Mouse (Mus musculus) midbrain, embryonic 14.5 days (tissue): Measurements from ENCODE around the gene Psmb5. TPM values are rescaled to one million over a fixed set of nuclear protein-coding genes. Genes with fewer than 3 reads are reported as not detected.

ENCODE experiments used
- ATAC-seq: fragments of 200-750 bp; cut with Nextera tagmentation; 2 replicates; pipeline ENCODE4 v1.8.0; 2017; ENCODE audit warnings: moderate number of reproducible peaks, moderate library complexity; ENCODE audit not compliant: low FRiP score, low TSS enrichment
- DNase-seq: peaks from one replicate; pipeline ENCODE4 v3.0.0-alpha.2; 2015
- H3K27ac ChIP-seq: fragments of 300-500 bp; sonication (generic); replicated peaks from 2 replicates; pipeline ENCODE4 v1.5.1; 2014; ENCODE audit warnings: mild to moderate bottlenecking, low read depth, low read length, moderate library complexity
- H3K27me3 ChIP-seq: fragments of 300-500 bp; sonication (generic); 2 replicates; pipeline ENCODE4 v1.6.1; 2014; ENCODE audit warnings: low read length, control low read depth, mixed read lengths; ENCODE audit not compliant: control insufficient read depth, insufficient read depth
- H3K36me3 ChIP-seq: fragments of 300-500 bp; sonication (generic); 2 replicates; pipeline ENCODE4 v1.6.1; 2014; ENCODE audit warnings: low read length, control low read depth; ENCODE audit not compliant: control insufficient read depth, insufficient read depth
- H3K4me1 ChIP-seq: fragments of 300-500 bp; sonication (generic); 2 replicates; pipeline ENCODE4 v1.6.1; 2014; ENCODE audit warnings: mild to moderate bottlenecking, antibody characterized with exemption, low read length, control low read depth; ENCODE audit not compliant: control insufficient read depth, insufficient read depth
- H3K4me2 ChIP-seq: fragments of 300-500 bp; sonication (generic); 2 replicates; pipeline ENCODE4 v1.6.1; 2014; ENCODE audit warnings: mild to moderate bottlenecking, low read length, moderate library complexity
- H3K4me3 ChIP-seq: fragments of 300-500 bp; sonication (generic); replicated peaks from 2 replicates; pipeline ENCODE4 v1.5.1; 2014; ENCODE audit warnings: low read depth, low read length
- H3K9ac ChIP-seq: fragments of 300-500 bp; sonication (generic); replicated peaks from 2 replicates; pipeline ENCODE4 v1.6.1; 2014; ENCODE audit warnings: mild to moderate bottlenecking, low read length, moderate library complexity
- H3K9me3 ChIP-seq: fragments of 300-500 bp; sonication (generic); 2 replicates; pipeline ENCODE4 v1.6.1; 2016; ENCODE audit warnings: low read length, control low read depth, mixed read lengths; ENCODE audit not compliant: control insufficient read depth
- WGBS: fragments of 180-500 bp; shearing (Covaris S2); extraction: QIAGEN DNeasy Blood & Tissue Kit; methylation state at CpG from one replicate; pipeline ENCODE4 v1.1.7; 2014; 5-methylcytosine and 5-hydroxymethylcytosine counted together
- microRNA counts: library from miRNA; unstranded; fragments of <30 nt; microRNA quantifications from one replicate; lab custom pipeline; 2016
- microRNA-seq: library from miRNA; unstranded; fragments of <30 nt; microRNA quantifications from one replicate; pipeline ENCODE4, GENCODE M21; 2016
- polyA plus RNA-seq: library from polyadenylated mRNA; unstranded; fragments of >200 nt; fragmentation: Nextera tagmentation; extraction: Ambion mirVana; gene quantifications from 2 replicates; pipeline ENCODE4 v1.2.1, GENCODE M21; 2014

Psmb5 gene
- polyA plus RNA-seq, 1 experiment from 2014 or later = 409 TPM

DNA sequence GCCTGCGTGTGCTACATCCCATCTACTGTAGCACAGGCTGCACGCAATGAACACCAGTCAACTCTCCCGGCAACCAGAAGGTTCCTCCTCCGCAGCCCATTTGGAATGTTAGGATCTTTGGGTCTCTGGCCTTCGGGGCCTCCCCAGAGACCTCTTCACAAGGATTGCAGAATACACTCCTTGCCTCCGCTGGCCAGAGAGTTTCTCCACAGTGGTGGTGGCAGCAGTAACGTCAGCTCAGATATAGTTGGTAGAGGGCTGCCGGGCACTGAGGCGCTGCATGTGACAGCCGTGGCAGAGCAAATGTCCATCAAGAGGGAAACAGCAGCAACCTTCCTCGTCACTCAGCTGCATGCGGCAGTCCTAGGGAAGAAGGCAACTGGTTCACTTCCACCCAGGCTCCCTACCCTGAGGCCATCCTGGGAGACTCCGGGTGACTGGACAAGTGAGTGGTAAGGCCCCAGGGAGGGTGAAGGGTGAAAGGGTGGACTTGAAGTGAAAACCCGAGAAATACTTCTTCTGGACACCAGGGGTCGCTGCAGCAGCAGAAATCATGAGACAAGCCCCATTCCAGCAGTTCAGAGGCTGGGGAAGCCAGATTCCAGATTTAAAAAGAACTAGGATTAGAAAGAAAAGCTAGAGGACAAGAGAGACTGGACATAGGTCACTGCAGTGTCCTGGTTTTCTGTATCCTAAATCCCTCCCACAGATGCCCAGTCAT, 49.0 kb downstream of the Psmb5 start:
- Histone ChIP-seq H3K4me2 (no peak overlapping the region), H3K9me3 (no peaks in the 10 kb centered on the region), H3K27ac (no peak overlapping the region), H3K27me3 (peaks cover 4% of the 10 kb centered on the region; the same call in 1 of the 2 replicates), H3K9ac (no peak overlapping the region), H3K4me3 (no peak overlapping the region), H3K4me1 (peaks cover 17% of the 10 kb centered on the region), H3K36me3 (peaks cover 3% of the 10 kb centered on the region; the same call in 1 of the 2 replicates)
- 75% methylated on average over 15 of the region's 15 CpGs for WGBS
- DNase-seq = peak; percentile 84
- ATAC-seq = peak; percentile 15; the same call in 1 of the 2 replicates

MicroRNAs within 50 kb of the gene (microRNA counts, 519-probe panel; counts per million panel counts)
- not detected for microRNA mmu-miR-686 (lab: Ali Mortazavi, UCI)

Small RNA genes lying within 50 kb of the gene (microRNA-seq; reads per million reads assigned to microRNA genes)
- gene Mir686 = not detected
- 0.59 reads per million for gene Mir6948

Other genes starting within 250 kb of the Psmb5 start
- 3.5 and 4.0 TPM in 2 replicates for gene Slc7a7, start 200.2 kb downstream of the Psmb5 start, polyA plus RNA-seq
- gene Mrpl52, start 191.1 kb downstream of the Psmb5 start, polyA plus RNA-seq = 293 and 337 TPM in 2 replicates
- gene Mmp14, start 186.4 kb downstream of the Psmb5 start, polyA plus RNA-seq = 36.2 and 58.5 TPM in 2 replicates
- gene Lrp10, start 153.9 kb downstream of the Psmb5 start, polyA plus RNA-seq = 26.1 and 27.5 TPM in 2 replicates
- gene Rem2, start 141.9 kb downstream of the Psmb5 start, polyA plus RNA-seq = 37.2 and 44.6 TPM in 2 replicates
- 76.9 and 92.5 TPM in 2 replicates for gene Prmt5, start 100.5 kb downstream of the Psmb5 start, polyA plus RNA-seq
- 13.3 and 14.7 TPM in 2 replicates for gene Haus4, start 63.4 kb downstream of the Psmb5 start, polyA plus RNA-seq
- 3.6 and 4.8 TPM in 2 replicates for gene Ajuba, start 40.5 kb downstream of the Psmb5 start, polyA plus RNA-seq
- gene 4931414P19Rik, start 12.0 kb downstream of the Psmb5 start, polyA plus RNA-seq = 5.4 and 6.1 TPM in 2 replicates
- gene Psmb11, start 3.4 kb upstream of the Psmb5 start, polyA plus RNA-seq = 0.18 TPM in 1 of 2 replicates, not detected in the other
- not detected in 2 replicates for gene Gm17606, start 22.9 kb upstream of the Psmb5 start, polyA plus RNA-seq
- 11.6 and 12.4 TPM in 2 replicates for gene Cdh24, start 23.3 kb upstream of the Psmb5 start, polyA plus RNA-seq
- gene 1700123O20Rik, start 68.2 kb upstream of the Psmb5 start, polyA plus RNA-seq = 74.0 and 79.1 TPM in 2 replicates
- 128 and 143 TPM in 2 replicates for gene Acin1, start 68.9 kb upstream of the Psmb5 start, polyA plus RNA-seq
- 0.20 TPM in 2 replicates for gene Gm29776, start 80.8 kb upstream of the Psmb5 start, polyA plus RNA-seq
- gene Cebpe, start 94.2 kb upstream of the Psmb5 start, polyA plus RNA-seq = not detected in 2 replicates
- gene Slc7a8, start 163.9 kb upstream of the Psmb5 start, polyA plus RNA-seq = 5.7 and 7.6 TPM in 2 replicates
- not detected in 2 replicates for gene Rnf212b, start 196.1 kb upstream of the Psmb5 start, polyA plus RNA-seq